ENCODE assay signal across 8 mouse cellular contexts in the genomic region with DNA sequence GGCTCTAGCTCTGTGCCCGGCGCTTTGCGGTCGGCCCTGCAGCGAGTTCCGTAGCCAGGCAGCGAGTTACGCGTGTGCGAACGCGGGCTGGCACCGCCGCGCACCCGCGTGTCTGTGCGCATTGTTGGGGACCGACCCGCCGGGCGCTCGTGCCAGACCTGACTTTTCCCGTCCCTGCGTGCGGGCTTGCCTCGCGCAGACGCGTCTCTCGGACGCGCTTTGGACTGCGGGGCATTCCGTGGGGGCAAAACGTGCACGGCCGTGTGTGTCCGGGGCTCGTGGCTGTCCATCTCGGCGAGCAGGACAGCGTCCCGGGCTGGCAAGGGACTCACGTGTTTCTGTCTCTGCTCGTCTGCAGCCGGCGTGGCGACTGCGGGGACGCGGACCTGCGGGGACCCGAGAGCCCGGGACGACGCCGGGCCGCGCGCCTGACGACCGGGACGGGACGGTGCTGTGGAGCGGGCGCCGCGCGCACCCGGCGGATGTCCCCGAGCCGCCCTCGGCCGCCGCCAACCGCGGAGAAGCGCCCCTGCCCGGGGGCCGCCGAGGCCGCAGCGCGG. TPM values are rescaled to one million over a fixed set of nuclear protein-coding genes. Genes with fewer than 3 reads are reported as not detected.
DNase-seq lines count a peak whose midpoint lies in the region; ATAC-seq and TF ChIP-seq lines count a peak whose summit lies in the region.

No protein-coding gene starts in this region.

- no peaks in the 10 kb centered on the region for H3K27me3 ChIP-seq in cerebellum, adult 2 months (ENCODE audit: control insufficient read depth, insufficient read depth, low read length)
- no peaks in the 10 kb centered on the region for H3K27me3 ChIP-seq in liver, embryonic 11.5 days (replicated peaks; ENCODE audit: control insufficient read depth, insufficient read depth, low read length)
- peaks cover 12% of the 10 kb centered on the region for H3K27me3 ChIP-seq in neural tube, embryonic 14.5 days (ENCODE audit: control insufficient read depth, insufficient read depth, low read length)

- peak overlapping the region; percentile 93 for H3K4me2 ChIP-seq in liver, embryonic 11.5 days
- H3K4me2 ChIP-seq in neural tube, embryonic 14.5 days (ENCODE audit: low read depth, low read length): peak overlapping the region; percentile 85

- TF ChIP-seq CTCF in cerebellum, adult 2 months (IDR thresholded peaks at IDR 0.05; ENCODE audit: borderline replicate concordance, insufficient read depth, low read depth, low read length): no peak

- peak; percentile 8 for ATAC-seq in inflammation-experienced regulatory T-cells, adult 6 months
- peak; percentile 48 for ATAC-seq in liver, embryonic 11.5 days (replicated peaks; ENCODE audit: low FRiP score)
- peak; percentile 80 for ATAC-seq in neural tube, embryonic 14.5 days (ENCODE audit: low read depth)

- H3K27ac ChIP-seq in cerebellum, adult 2 months (ENCODE audit: insufficient read depth, low read length): peak overlapping the region; percentile 53
- H3K27ac ChIP-seq in liver, embryonic 11.5 days (ENCODE audit: low read depth, low read length): peak overlapping the region; percentile 82
- H3K27ac ChIP-seq in neural tube, embryonic 14.5 days (ENCODE audit: low read depth, low read length): peak overlapping the region; percentile 87

- H3K36me3 ChIP-seq in liver, embryonic 11.5 days (ENCODE audit: control insufficient read depth, insufficient read depth, low read length): peaks cover 19% of the 10 kb centered on the region
- peaks cover 11% of the 10 kb centered on the region for H3K36me3 ChIP-seq in neural tube, embryonic 14.5 days (ENCODE audit: control insufficient read depth, insufficient read depth, low read length)

- no peaks in the 10 kb centered on the region; the same call in 1 of the 2 replicates for H3K4me1 ChIP-seq in cerebellum, adult 2 months (ENCODE audit: control insufficient read depth, insufficient read depth, low read length)
- H3K4me1 ChIP-seq in liver, embryonic 11.5 days (replicated peaks; ENCODE audit: control insufficient read depth, insufficient read depth, low read length): peaks cover 14% of the 10 kb centered on the region
- H3K4me1 ChIP-seq in neural tube, embryonic 14.5 days (ENCODE audit: control insufficient read depth, insufficient read depth, low read length): peaks cover 18% of the 10 kb centered on the region

- no peak for TF ChIP-seq POLR2A in cerebellum, adult 2 months (IDR thresholded peaks at IDR 0.05; ENCODE audit: borderline replicate concordance, insufficient read depth, low read length)

- peak overlapping the region; percentile 67 for H3K4me3 ChIP-seq in cerebellum, adult 2 months (replicated peaks; ENCODE audit: insufficient read depth, low read depth, low read length)
- peak overlapping the region; percentile 87 for H3K4me3 ChIP-seq in liver, embryonic 11.5 days (ENCODE audit: low read depth, low read length)
- peak overlapping the region; percentile 85 for H3K4me3 ChIP-seq in neural tube, embryonic 14.5 days (ENCODE audit: low read depth, low read length)

- under 1% methylated on average over 85 of the region's 86 CpGs for WGBS in cerebellum, adult 2 months
- WGBS in liver, embryonic 11.5 days: under 1% methylated on average over 86 of the region's 86 CpGs
- under 1% methylated on average over 73 of the region's 86 CpGs for WGBS in neural tube, embryonic 14.5 days

- H3K9ac ChIP-seq in liver, embryonic 11.5 days (ENCODE audit: low read depth, low read length): peak overlapping the region; percentile 84
- peak overlapping the region; percentile 78 for H3K9ac ChIP-seq in neural tube, embryonic 14.5 days (replicated peaks; ENCODE audit: low read depth, low read length)

- peak; percentile 34 for DNase-seq in ovary, postnatal 10 days (ENCODE audit: low spot score)
- no peak for DNase-seq in ovary, adult 18-20 months (ENCODE audit: low spot score)
- DNase-seq in cerebellum, adult 2 months: peak in 1 of 2 experiments; percentile 81
- peak; percentile 70 for DNase-seq in gastrocnemius, postnatal 10 days
- DNase-seq in liver, embryonic 11.5 days (ENCODE audit: low spot score): no peak
- peak; percentile 37 for DNase-seq in urinary bladder, postnatal 14 days (ENCODE audit: low spot score)

- no peaks in the 10 kb centered on the region for H3K9me3 ChIP-seq in liver, embryonic 11.5 days (ENCODE audit: control insufficient read depth, low read length)
- H3K9me3 ChIP-seq in neural tube, embryonic 14.5 days (ENCODE audit: control insufficient read depth, low read length): no peaks in the 10 kb centered on the region

RNA-seq across cellular contexts. Expression of a gene that starts 0.5 kb away (rescaled TPM):
- polyA plus RNA-seq in cerebellum, adult 2 months (2012; rRNA removed): 11.6 and 11.8 TPM in 2 replicates
- 10 to 100 TPM; 51.7 to 61.1 TPM for total RNA-seq in gastrocnemius, postnatal 10 days (2021)
- polyA plus RNA-seq in inflammation-experienced regulatory T-cells, adult 6 months (2017; shearing (Covaris generic)): 10 to 100 TPM in 2 of 3 experiments, 1 to 10 TPM in 1; 7.9 to 19.2 (median 16.0) TPM
- polyA plus RNA-seq in liver, embryonic 11.5 days (2014; fragmentation: Nextera tagmentation; extraction: Ambion mirVana): 6.2 and 8.0 TPM in 2 replicates
- 5.0 and 5.1 TPM in 2 replicates for polyA plus RNA-seq in neural tube, embryonic 14.5 days (2014; fragmentation: Nextera tagmentation; extraction: Ambion mirVana)

Comparison
In these comparisons a context has a peak if more than half of its experiments do, and no peak if none do; other contexts are left out.
1. DNase-seq: peak in ovary, postnatal 10 days (single experiment), gastrocnemius, postnatal 10 days (single experiment) and urinary bladder, postnatal 14 days (single experiment); none in ovary, adult 18-20 months (single experiment) and liver, embryonic 11.5 days (single experiment).
2. ATAC-seq: peak in every context shown above with its lines; median percentile 80 in neural tube, embryonic 14.5 days; 48 in liver, embryonic 11.5 days; 8 in inflammation-experienced regulatory T-cells, adult 6 months.
3. Peak in every context shown above with its lines, with median percentiles within 50 percentile points of each other: H3K27ac ChIP-seq and H3K4me3 ChIP-seq.